Mouse (Mus musculus): Measurements from ENCODE around the gene 3110082I17Rik.
A peak's percentile ranks its signal among the peaks of the same experiment; 100 is the strongest.
"Not testable (repeated sequence)": the region's sequence is repeated elsewhere in the genome, so short reads cannot be mapped to it uniquely, and the experiment has no call there.

3110082I17Rik gene

GRCm38 (mm10) chr5:139353496-139353895 is 106.8 kb downstream of the 3110082I17Rik start:
- no peak for DNase-seq (ENCODE audit: low read depth)

GRCm38 (mm10) chr5:139352317-139352716 is 108.0 kb downstream of the 3110082I17Rik start, which contains the start of gene Cyp2w1:
Gene Cyp2w1, plus strand, starts transcription at chr5:139352617.
- no peak for DNase-seq (ENCODE audit: low read depth)

GRCm38 (mm10) chr5:139351628-139352027 is 108.7 kb downstream of the 3110082I17Rik start:
- DNase-seq (ENCODE audit: low read depth): no peak

GRCm38 (mm10) chr5:139351134-139351533 is 109.2 kb downstream of the 3110082I17Rik start, which contains the start of gene Cox19:
Gene Cox19, minus strand, starts transcription at chr5:139351418.
- DNase-seq (ENCODE audit: low read depth): no peak

- DNase-seq (ENCODE audit: low read depth): no peak
Observed at GRCm38 (mm10) chr5:139349713-139350112, 110.6 kb downstream of the 3110082I17Rik start.

- DNase-seq (ENCODE audit: low read depth): peak; percentile 45
Observed at GRCm38 (mm10) chr5:139347225-139347624, 113.1 kb downstream of the 3110082I17Rik start.

- no peak for DNase-seq (ENCODE audit: low read depth)
Observed at GRCm38 (mm10) chr5:139345364-139345714, 115.0 kb downstream of the 3110082I17Rik start.

- DNase-seq (ENCODE audit: low read depth): peak; percentile 77
Observed at GRCm38 (mm10) chr5:139344687-139345363, 115.5 kb downstream of the 3110082I17Rik start.

- peak; percentile 76 for DNase-seq (ENCODE audit: low read depth)
Observed at GRCm38 (mm10) chr5:139344021-139344686, 116.2 kb downstream of the 3110082I17Rik start.

- DNase-seq (ENCODE audit: low read depth): no peak
Observed at GRCm38 (mm10) chr5:139338891-139339290, 121.4 kb downstream of the 3110082I17Rik start.

GRCm38 (mm10) chr5:139338403-139338802 is 121.9 kb downstream of the 3110082I17Rik start:
- no peak for DNase-seq (ENCODE audit: low read depth)

GRCm38 (mm10) chr5:139337826-139338370 is 122.4 kb downstream of the 3110082I17Rik start:
- no peak for DNase-seq (ENCODE audit: low read depth)

GRCm38 (mm10) chr5:139335634-139336033 is 124.7 kb downstream of the 3110082I17Rik start:
- no peak for DNase-seq (ENCODE audit: low read depth)

- not testable (repeated sequence) for DNase-seq (ENCODE audit: low read depth)
Observed at GRCm38 (mm10) chr5:139334394-139334793, 125.9 kb downstream of the 3110082I17Rik start.

- DNase-seq (ENCODE audit: low read depth): no peak
Observed at GRCm38 (mm10) chr5:139333301-139334013, 126.9 kb downstream of the 3110082I17Rik start.

- DNase-seq (ENCODE audit: low read depth): no peak
Observed at GRCm38 (mm10) chr5:139332590-139333272, 127.6 kb downstream of the 3110082I17Rik start.

GRCm38 (mm10) chr5:139331742-139332141 is 128.6 kb downstream of the 3110082I17Rik start:
- DNase-seq (ENCODE audit: low read depth): peak; percentile 31

- DNase-seq (ENCODE audit: low read depth): no peak
Observed at GRCm38 (mm10) chr5:139330766-139331165, 129.6 kb downstream of the 3110082I17Rik start.

- no peak for DNase-seq (ENCODE audit: low read depth)
Observed at GRCm38 (mm10) chr5:139327634-139328020, 132.7 kb downstream of the 3110082I17Rik start.

- no peak for DNase-seq (ENCODE audit: low read depth)
Observed at GRCm38 (mm10) chr5:139326986-139327633, 133.2 kb downstream of the 3110082I17Rik start.

- no peak for DNase-seq (ENCODE audit: low read depth)
Observed at GRCm38 (mm10) chr5:139326111-139326696, 134.1 kb downstream of the 3110082I17Rik start.

All from fibroblast of lung, adult 2 months (primary cell).